ENCODE assay signal across 9 mouse cellular contexts in genomic region chr9:44044426-44045157, GRCm38 (mm10). TPM values are rescaled to one million over a fixed set of nuclear protein-coding genes. Genes with fewer than 3 reads are reported as not detected.
A peak's percentile ranks its signal among the peaks of the same experiment; 100 is the strongest.
DNase-seq lines count a peak whose midpoint lies in the region; ATAC-seq lines count a peak whose summit lies in the region.
"Had no signal": no experiment of that assay in that cellular context is flagged by ENCODE, and none has a peak within 500 bp of the region (broad histone marks: within the 10 kb centered on the region; RNA-seq: fewer than 3 reads in every experiment).

No protein-coding gene starts in this region.

- H3K36me3 ChIP-seq in embryonic facial prominence, embryonic 15.5 days: no peaks in the 10 kb centered on the region

- no peaks in the 10 kb centered on the region for H3K9me3 ChIP-seq in embryonic facial prominence, embryonic 15.5 days (replicated peaks)

- peak overlapping the region; percentile 68 for H3K4me2 ChIP-seq in embryonic facial prominence, embryonic 15.5 days (replicated peaks)

- peak overlapping the region; percentile 44 for H3K4me3 ChIP-seq in embryonic facial prominence, embryonic 15.5 days (replicated peaks)

- H3K4me1 ChIP-seq in embryonic facial prominence, embryonic 15.5 days: peaks cover 31% of the 10 kb centered on the region

- no peak for DNase-seq in cerebellum, postnatal 4 days (ENCODE audit: low spot score in 2 of 2)
- DNase-seq in layer of hippocampus, adult 9-10 months (ENCODE audit: low spot score): peak; percentile 100
- no peak for DNase-seq in layer of hippocampus, adult 8-10 months (ENCODE audit: low spot score in 2 of 2)
- DNase-seq in thymus, adult 18-20 months: peak; percentile 66 to 79
- DNase-seq in lung, postnatal 4 days: no peak
- no peak for DNase-seq in urinary bladder, postnatal 25 days (ENCODE audit: low spot score)

- no peak overlapping the region for H3K27ac ChIP-seq in embryonic facial prominence, embryonic 15.5 days (replicated peaks)

- no peak overlapping the region for H3K9ac ChIP-seq in embryonic facial prominence, embryonic 15.5 days

- ATAC-seq in cerebellum, adult (ENCODE audit: insufficient number of reproducible peaks, low FRiP score, low TSS enrichment): peak; percentile 67; the same call in 1 of the 2 replicates
- ATAC-seq in embryonic facial prominence, embryonic 15.5 days (ENCODE audit: insufficient number of reproducible peaks, low FRiP score, low TSS enrichment, low read depth): no peak

- H3K27me3 ChIP-seq in embryonic facial prominence, embryonic 15.5 days: peaks cover 12% of the 10 kb centered on the region

- WGBS in embryonic facial prominence, embryonic 15.5 days: 44% methylated on average over 14 of the region's 14 CpGs

RNA-seq across cellular contexts. Expression of gene Thy1, which starts 1.4 kb away (rescaled TPM):
- 1,000 to 10,000 TPM in 2 of 4 experiments, 100 to 1,000 TPM in 2; 838 to 6,022 (median 3,337) TPM for total RNA-seq in layer of hippocampus, adult 8-10 months (2022)
- 11.7 and 14.1 TPM in 2 replicates for polyA plus RNA-seq in embryonic facial prominence, embryonic 15.5 days (2015; fragmentation: Nextera tagmentation; extraction: Ambion mirVana)

RNA-seq across cellular contexts. Expression of gene Usp2, which starts 22.2 kb away (rescaled TPM):
- total RNA-seq in layer of hippocampus, adult 8-10 months (2022): 100 to 1,000 TPM in 1 of 4 experiments, 10 to 100 TPM in 3; 82.1 to 101 (median 90.9) TPM
- polyA plus RNA-seq in embryonic facial prominence, embryonic 15.5 days (2015; fragmentation: Nextera tagmentation; extraction: Ambion mirVana): 28.2 and 29.5 TPM in 2 replicates

RNA-seq across cellular contexts. Expression of gene Mfrp, which starts 56.9 kb away (rescaled TPM):
- 1 to 10 TPM in 2 of 4 experiments, under 1 TPM in 2; 0.33 to 1.4 (median 0.95) TPM for total RNA-seq in layer of hippocampus, adult 8-10 months (2022)
- 0.08 and 0.20 TPM in 2 replicates for polyA plus RNA-seq in embryonic facial prominence, embryonic 15.5 days (2015; fragmentation: Nextera tagmentation; extraction: Ambion mirVana)
- total RNA-seq: liver, adult 2 months had no signal
- polyA plus RNA-seq: liver, adult 2 months had no signal

Comparison
In these comparisons a context has a peak if more than half of its experiments do, and no peak if none do; other contexts are left out.
1. DNase-seq: peak in layer of hippocampus, adult 9-10 months (single experiment) and thymus, adult 18-20 months (2 of 2); none in cerebellum, postnatal 4 days (0 of 2), layer of hippocampus, adult 8-10 months (0 of 2), lung, postnatal 4 days (0 of 2) and urinary bladder, postnatal 25 days (single experiment).